Mouse (Mus musculus) stomach, postnatal 0 days (tissue): ENCODE results near the gene Vezf1.

Experiments used
- CTCF ChIP-seq: IDR thresholded peaks from 2 replicates; pipeline ENCODE4 v1.5.1; 2016; ENCODE audit warnings: antibody characterized with exemption, low read depth, mild to moderate bottlenecking, moderate library complexity
- EP300 ChIP-seq: optimal IDR thresholded peaks from 2 replicates; pipeline ENCODE3; 2016; ENCODE audit warnings: antibody characterized with exemption

DNA sequence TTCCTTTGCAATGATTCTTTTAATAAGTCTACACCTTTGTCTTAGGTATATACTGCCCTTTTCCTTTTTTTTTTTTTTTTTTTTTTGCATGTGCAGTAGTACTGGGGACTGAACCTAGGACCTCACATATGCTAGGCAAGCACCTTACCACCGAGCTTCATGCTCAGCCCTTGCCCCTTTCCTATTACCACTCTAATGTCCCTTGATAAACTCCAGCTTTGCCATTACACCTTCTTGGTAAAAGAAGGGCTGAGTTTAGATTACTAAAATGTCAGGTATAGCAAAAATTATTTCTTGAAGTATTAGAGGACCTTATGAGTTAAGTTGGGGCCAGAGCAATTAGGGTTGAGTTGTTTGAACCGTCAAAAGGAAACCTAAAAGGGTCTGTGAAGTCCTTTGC, 12.3 kb upstream of the Vezf1 start:
- TF ChIP-seq CTCF, result no peak
- no peak for TF ChIP-seq EP300
